Mouse (Mus musculus): ENCODE measurements around the gene Catsper3. TPM values are rescaled to one million over a fixed set of nuclear protein-coding genes. Genes with fewer than 3 reads are reported as not detected.

Catsper3 gene
- total RNA-seq (2023): not detected in 2 replicates

DNA sequence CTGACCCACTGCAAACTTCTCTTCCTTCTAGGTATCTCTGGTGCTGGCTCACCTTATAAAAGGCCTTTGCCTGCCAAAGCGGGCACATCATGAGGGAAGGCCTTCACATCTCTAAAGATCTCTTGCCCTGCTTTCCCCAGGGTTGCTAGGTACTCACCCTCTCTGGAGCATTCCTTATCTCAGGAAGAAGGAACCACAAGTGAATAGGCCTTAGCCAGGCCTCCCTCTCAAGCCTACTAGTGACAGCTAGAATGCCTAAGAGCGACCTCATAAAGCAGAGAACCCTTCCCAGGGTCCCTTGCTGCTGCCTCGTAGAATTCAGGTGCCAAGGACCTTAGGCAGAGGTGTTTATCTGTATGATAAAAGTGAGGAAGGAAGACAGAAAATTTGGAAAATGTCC lies at the start of gene Catsper3:
Gene Catsper3, plus strand, starts transcription at position 301 of the 400 bp plus-strand sequence.

DNA sequence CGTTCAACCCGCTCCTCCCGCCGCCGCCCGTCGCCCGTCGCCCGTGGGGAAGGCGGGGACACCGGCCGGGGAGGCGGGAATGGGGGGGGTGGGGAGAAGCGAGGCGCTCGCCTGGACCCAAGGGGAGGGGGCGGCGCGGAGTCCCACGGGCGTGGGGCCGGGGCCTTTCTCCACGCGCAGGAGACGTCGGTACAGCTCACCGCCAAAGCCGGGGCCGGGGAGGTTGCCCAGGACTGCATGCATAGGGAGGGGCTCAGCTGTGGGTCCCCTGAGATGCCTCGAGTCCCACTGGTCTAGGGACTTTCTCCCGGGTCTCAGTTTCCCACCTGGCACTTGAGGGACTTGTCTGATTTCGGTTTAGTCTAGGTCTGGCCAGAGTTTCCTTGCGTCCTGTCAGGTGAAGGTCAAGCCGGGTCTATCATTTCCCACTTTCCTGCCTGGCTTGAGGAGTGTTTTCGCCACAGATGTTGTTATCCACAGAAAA lies 51.8 kb downstream of the Catsper3 start, which contains the start of gene Pitx1:
Gene Pitx1, minus strand, starts transcription at position 51 of the 484 bp plus-strand sequence.

Other genes starting within 250 kb of the Catsper3 start
- 32.7 and 44.4 TPM in 2 replicates for gene Ddx41, start 247.9 kb upstream of the Catsper3 start, total RNA-seq (2023)
- gene Fam193b, start 213.4 kb upstream of the Catsper3 start, total RNA-seq (2023): 81.4 and 127 TPM in 2 replicates
- 58.1 and 75.4 TPM in 2 replicates for gene Tmed9, start 210.8 kb upstream of the Catsper3 start, total RNA-seq (2023)
- gene B4galt7, start 184.7 kb upstream of the Catsper3 start, total RNA-seq (2023): 12.2 and 16.8 TPM in 2 replicates
- gene Caml, start 161.6 kb upstream of the Catsper3 start, total RNA-seq (2023): 9.2 and 9.3 TPM in 2 replicates
- gene Ddx46, start 149.5 kb upstream of the Catsper3 start, total RNA-seq (2023): 31.7 and 44.7 TPM in 2 replicates
- gene B230219D22Rik, start 91.4 kb upstream of the Catsper3 start, total RNA-seq (2023): 21.5 and 27.9 TPM in 2 replicates
- 12.4 and 15.4 TPM in 2 replicates for gene Txndc15, start 69.9 kb upstream of the Catsper3 start, total RNA-seq (2023)
- 14.3 and 26.3 TPM in 2 replicates for gene Pcbd2, start 57.2 kb upstream of the Catsper3 start, total RNA-seq (2023)
- gene Pitx1, start 51.6 kb downstream of the Catsper3 start, total RNA-seq (2023): not detected in 2 replicates

Data from neutrophil, adult 65 days (primary cell).